Mouse (Mus musculus) kidney, adult 2 months (tissue): ENCODE data around the gene Dpm2.

Source experiments
- CTCF ChIP-seq: fragments of 200-500 bp; conservative IDR thresholded peaks from 2 replicates; pipeline ENCODE4 v1.5.1; 2011; ENCODE audit warnings: low read depth, mild to moderate bottlenecking, control low read depth, low read length, moderate library complexity, mixed read lengths; ENCODE audit not compliant: insufficient read depth, insufficient read length
- POLR2A ChIP-seq: fragments of 200-500 bp; IDR thresholded peaks from one replicate; pipeline ENCODE4 v1.6.1; 2011; ENCODE audit warnings: low read depth, low read length, control low read depth

- no peak for TF ChIP-seq POLR2A
- TF ChIP-seq CTCF, result peak; percentile 51
Measured at GRCm38 (mm10) chr2:32536634-32537359, 33.9 kb upstream of the Dpm2 start.
